Mouse (Mus musculus) megakaryocyte progenitor cell, adult 5-6 weeks (primary cell): ENCODE measurements around the gene Olfr1305. TPM values are rescaled to one million over a fixed set of nuclear protein-coding genes. Genes with fewer than 3 reads are reported as not detected.

Experiments
- ATAC-seq: replicated peaks from 2 replicates; pipeline ENCODE4 v1.8.0; 2016; ENCODE audit warnings: mild to moderate bottlenecking, moderate TSS enrichment, inconsistent platforms; ENCODE audit not compliant: poor library complexity
- total RNA-seq, 2 experiments: library from RNA; stranded (forward) in 1 of 2; stranded (reverse) in 1 of 2; fragments of 157-497, 149-512 nt in 1 of 2; fragments of 200-1000 nt in 1 of 2; gene quantifications; 2 replicates each; pipeline versions ENCODE4 v1.2.3 to v1.2.4; 2015 to 2017

The Olfr1305 gene
- total RNA-seq (2015), result not detected in 2 replicates
- not detected in 2 replicates for total RNA-seq (2017)

DNA sequence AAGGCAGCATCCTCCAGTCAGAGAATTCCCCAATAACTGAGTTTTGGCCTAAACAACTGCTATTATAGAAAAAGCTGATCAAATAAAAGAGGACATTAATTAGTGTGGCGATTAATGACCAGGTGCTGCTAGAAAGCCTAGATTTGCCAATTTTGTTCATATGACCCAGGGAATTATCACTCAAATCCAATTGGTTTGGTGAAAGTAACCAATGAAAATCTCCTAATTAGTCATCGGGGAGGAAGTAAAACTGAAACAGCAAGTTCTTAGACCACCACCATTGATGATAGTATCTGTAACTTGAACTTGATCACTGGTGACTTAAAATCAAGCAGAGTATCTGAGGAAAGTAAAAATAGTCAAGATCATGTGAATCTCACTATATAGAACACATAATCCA is at the start of gene Olfr1305:
Gene Olfr1305 (minus strand): TSS at position 101 of the 400 bp plus-strand sequence.
- no peak for ATAC-seq

DNA sequence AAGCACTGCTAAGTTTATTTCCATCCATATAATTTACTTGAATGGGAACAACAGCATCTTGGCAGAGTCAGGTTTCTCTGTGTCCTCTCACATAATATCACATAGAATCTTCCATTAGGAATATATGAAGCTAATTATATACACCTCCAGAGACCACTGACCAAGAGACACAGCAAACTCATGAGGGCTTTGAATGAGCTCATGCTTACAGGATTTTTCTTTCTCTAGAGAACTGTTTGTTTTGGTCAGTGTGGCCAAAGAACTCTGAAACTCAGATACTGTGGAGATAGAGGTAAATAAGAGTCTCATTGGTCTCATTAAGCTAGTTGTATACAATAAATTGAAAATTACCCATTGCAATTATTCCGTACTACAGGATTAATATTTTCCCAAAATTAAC is 39.2 kb upstream of the Olfr1305 start, which contains the start of gene Olfr1306:
Gene Olfr1306 (minus strand): TSS at position 101 of the 400 bp plus-strand sequence.
- ATAC-seq, result no peak

DNA sequence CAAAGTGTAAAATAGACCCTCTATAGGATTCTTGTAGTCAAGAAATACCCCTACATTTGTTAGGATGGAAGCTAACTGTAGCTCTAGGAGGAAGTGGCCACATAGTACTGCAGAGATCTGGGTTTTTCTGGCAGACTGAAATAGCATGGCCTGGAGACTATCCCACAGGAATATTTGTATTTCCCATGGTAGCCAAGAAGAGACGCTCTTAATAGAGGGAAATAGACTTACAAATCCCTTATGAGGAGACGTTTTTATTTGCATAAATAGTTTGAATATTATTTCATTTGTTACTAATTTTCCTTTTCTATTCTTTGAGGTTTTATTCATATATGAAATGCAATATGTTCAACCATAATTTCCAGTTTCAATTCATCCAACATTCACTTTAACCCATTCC is 56.7 kb downstream of the Olfr1305 start, which contains the start of gene Olfr1303:
Gene Olfr1303 (minus strand): TSS at position 101 of the 400 bp plus-strand sequence.
- no peak for ATAC-seq

Other genes with a start within 250 kb of the Olfr1305 start
- gene Olfr1298, start 227.9 kb downstream of the Olfr1305 start, total RNA-seq (2015), result not detected in 2 replicates
- not detected in 2 replicates for gene Olfr1298, start 227.9 kb downstream of the Olfr1305 start, total RNA-seq (2017)
- gene Olfr1299, start 215.7 kb downstream of the Olfr1305 start, total RNA-seq (2015), result not detected in 2 replicates
- not detected in 2 replicates for gene Olfr1299, start 215.7 kb downstream of the Olfr1305 start, total RNA-seq (2017)
- not detected in 2 replicates for gene Olfr1301, start 126.1 kb downstream of the Olfr1305 start, total RNA-seq (2015)
- gene Olfr1301, start 126.1 kb downstream of the Olfr1305 start, total RNA-seq (2017), result not detected in 2 replicates
- not detected in 2 replicates for gene Olfr1302, start 99.7 kb downstream of the Olfr1305 start, total RNA-seq (2015)
- gene Olfr1302, start 99.7 kb downstream of the Olfr1305 start, total RNA-seq (2017), result not detected in 2 replicates
- gene Olfr1303, start 56.8 kb downstream of the Olfr1305 start, total RNA-seq (2015), result not detected in 2 replicates
- not detected in 2 replicates for gene Olfr1303, start 56.8 kb downstream of the Olfr1305 start, total RNA-seq (2017)
- not detected in 2 replicates for gene Olfr1306, start 39.1 kb upstream of the Olfr1305 start, total RNA-seq (2015)
- gene Olfr1306, start 39.1 kb upstream of the Olfr1305 start, total RNA-seq (2017), result not detected in 2 replicates
- gene Olfr1307, start 72.3 kb upstream of the Olfr1305 start, total RNA-seq (2015), result not detected in 2 replicates
- gene Olfr1307, start 72.3 kb upstream of the Olfr1305 start, total RNA-seq (2017), result 0.03 TPM in 1 of 2 replicates, not detected in the other
- not detected in 2 replicates for gene Olfr1308, start 87.8 kb upstream of the Olfr1305 start, total RNA-seq (2015)
- gene Olfr1308, start 87.8 kb upstream of the Olfr1305 start, total RNA-seq (2017), result not detected in 2 replicates
- not detected in 2 replicates for gene Olfr1309, start 113.1 kb upstream of the Olfr1305 start, total RNA-seq (2015)
- not detected in 2 replicates for gene Olfr1309, start 113.1 kb upstream of the Olfr1305 start, total RNA-seq (2017)
- not detected in 2 replicates for gene Olfr1310, start 135.6 kb upstream of the Olfr1305 start, total RNA-seq (2015)
- not detected in 2 replicates for gene Olfr1310, start 135.6 kb upstream of the Olfr1305 start, total RNA-seq (2017)
- not detected in 2 replicates for gene Olfr1311, start 147.3 kb upstream of the Olfr1305 start, total RNA-seq (2015)
- not detected in 2 replicates for gene Olfr1311, start 147.3 kb upstream of the Olfr1305 start, total RNA-seq (2017)
- gene Olfr1312, start 173.1 kb upstream of the Olfr1305 start, total RNA-seq (2015), result not detected in 2 replicates
- gene Olfr1312, start 173.1 kb upstream of the Olfr1305 start, total RNA-seq (2017), result not detected in 2 replicates
- not detected in 2 replicates for gene Olfr1313, start 200.7 kb upstream of the Olfr1305 start, total RNA-seq (2015)
- not detected in 2 replicates for gene Olfr1313, start 200.7 kb upstream of the Olfr1305 start, total RNA-seq (2017)
- gene Olfr1314, start 219.6 kb upstream of the Olfr1305 start, total RNA-seq (2015), result not detected in 2 replicates
- gene Olfr1314, start 219.6 kb upstream of the Olfr1305 start, total RNA-seq (2017), result not detected in 2 replicates
- gene Olfr1315-ps1, start 238.3 kb upstream of the Olfr1305 start, total RNA-seq (2015), result not detected in 2 replicates
- not detected in 2 replicates for gene Olfr1315-ps1, start 238.3 kb upstream of the Olfr1305 start, total RNA-seq (2017)